Mouse (Mus musculus): Measurements from ENCODE around the gene Car5a. TPM values are rescaled to one million over a fixed set of nuclear protein-coding genes. Genes with fewer than 3 reads are reported as not detected.

Gene Car5a
- total and polyA plus RNA-seq, 3 experiments = not detected

DNA sequence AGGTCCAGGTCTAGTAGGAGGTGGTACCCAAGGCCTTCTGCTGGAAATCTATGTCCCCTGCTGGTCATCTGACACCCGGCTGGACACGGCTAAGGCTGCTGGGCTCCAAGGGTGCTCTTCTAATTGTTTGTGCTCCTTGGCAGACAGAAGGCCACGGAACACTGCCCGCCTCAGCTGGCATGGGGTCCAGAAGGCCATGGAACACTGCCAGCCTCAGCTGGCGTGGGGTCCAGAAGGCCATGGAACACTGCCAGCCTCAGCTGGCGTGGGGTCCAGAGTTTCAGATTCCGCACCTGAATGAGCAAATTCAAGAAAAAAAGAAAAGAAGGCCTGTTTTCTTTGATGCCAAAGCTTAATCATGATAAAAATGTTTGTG, 36.8 kb upstream of the Car5a start:
- Histone ChIP-seq H3K27ac (no peak overlapping the region), H3K79me2 (replicated peaks; ENCODE audit: control insufficient read depth, insufficient read depth, low read length) (no peaks in the 10 kb centered on the region), H3K4me1 (ENCODE audit: control insufficient read depth, insufficient read depth, low read length) (no peaks in the 10 kb centered on the region; the same call in 1 of the 2 replicates), H3K9ac (ENCODE audit: low read depth, low read length) (no peak overlapping the region), H3K4me3 (no peak overlapping the region), H3K27me3 (ENCODE audit: control insufficient read depth, insufficient read depth, low read length) (no peaks in the 10 kb centered on the region), H3K36me3 (ENCODE audit: control insufficient read depth, insufficient read depth, low read length) (no peaks in the 10 kb centered on the region)
- no peak for DNase-seq
- TF ChIP-seq POLR2A (IDR thresholded peaks at IDR 0.05; ENCODE audit: insufficient read depth, low read depth, low read length) = no peak
- TF ChIP-seq EP300 (IDR thresholded peaks at IDR 0.05; ENCODE audit: insufficient read depth, low read depth, low read length) = no peak
- no peak for TF ChIP-seq CTCF (IDR thresholded peaks at IDR 0.05)
- 75% methylated on average over 7 of the region's 7 CpGs for WGBS
- intact Hi-C loops (cut with DNase I) = no loop called here

DNA sequence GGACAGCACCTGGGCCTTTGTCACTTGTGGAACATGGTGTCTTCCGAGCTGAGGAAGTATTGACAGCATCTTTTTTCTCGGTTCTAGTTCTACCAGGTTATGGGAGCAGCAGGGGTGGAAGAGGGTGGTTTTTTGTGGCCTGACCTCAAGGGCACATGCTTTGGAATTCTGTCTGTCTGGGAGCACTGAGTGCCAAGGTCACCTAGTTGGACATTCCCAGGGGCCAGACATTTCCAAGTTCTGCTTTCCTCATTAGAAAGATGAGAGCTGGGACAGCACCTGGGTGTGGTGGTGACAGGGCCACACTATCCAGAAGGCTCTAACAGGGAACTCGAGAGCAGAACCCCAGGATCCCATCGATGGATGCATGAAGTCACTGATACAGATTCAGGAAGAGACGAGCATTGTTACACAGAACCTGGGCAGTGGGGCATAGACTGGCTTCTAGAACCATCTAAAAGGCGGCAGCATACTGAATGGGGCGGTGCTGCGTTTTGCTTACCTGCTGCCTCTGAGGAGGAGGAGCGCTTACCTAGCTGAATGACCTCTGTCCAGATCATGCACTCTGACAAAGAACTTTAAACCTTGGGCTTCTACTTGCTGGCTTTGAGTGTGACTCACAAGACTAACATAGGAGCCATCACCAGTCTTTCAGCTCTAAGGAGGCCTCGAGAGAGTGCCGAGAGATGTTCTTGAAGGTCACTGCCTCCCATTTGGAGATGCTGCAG, 36.3 kb upstream of the Car5a start:
- Histone ChIP-seq H3K27ac (no peak overlapping the region), H3K4me3 (no peak overlapping the region), H3K9ac (ENCODE audit: low read depth, low read length) (no peak overlapping the region), H3K4me1 (ENCODE audit: control insufficient read depth, insufficient read depth, low read length) (no peaks in the 10 kb centered on the region; the same call in 1 of the 2 replicates), H3K79me2 (replicated peaks; ENCODE audit: control insufficient read depth, insufficient read depth, low read length) (no peaks in the 10 kb centered on the region), H3K36me3 (ENCODE audit: control insufficient read depth, insufficient read depth, low read length) (no peaks in the 10 kb centered on the region), H3K27me3 (ENCODE audit: control insufficient read depth, insufficient read depth, low read length) (no peaks in the 10 kb centered on the region)
- TF ChIP-seq CTCF (IDR thresholded peaks at IDR 0.05) = no peak
- TF ChIP-seq POLR2A (IDR thresholded peaks at IDR 0.05; ENCODE audit: insufficient read depth, low read depth, low read length) = no peak
- TF ChIP-seq EP300 (IDR thresholded peaks at IDR 0.05; ENCODE audit: insufficient read depth, low read depth, low read length) = no peak
- 85% methylated on average over 11 of the region's 11 CpGs for WGBS
- intact Hi-C loops (cut with DNase I) = no loop called here
- DNase-seq = no peak

DNA sequence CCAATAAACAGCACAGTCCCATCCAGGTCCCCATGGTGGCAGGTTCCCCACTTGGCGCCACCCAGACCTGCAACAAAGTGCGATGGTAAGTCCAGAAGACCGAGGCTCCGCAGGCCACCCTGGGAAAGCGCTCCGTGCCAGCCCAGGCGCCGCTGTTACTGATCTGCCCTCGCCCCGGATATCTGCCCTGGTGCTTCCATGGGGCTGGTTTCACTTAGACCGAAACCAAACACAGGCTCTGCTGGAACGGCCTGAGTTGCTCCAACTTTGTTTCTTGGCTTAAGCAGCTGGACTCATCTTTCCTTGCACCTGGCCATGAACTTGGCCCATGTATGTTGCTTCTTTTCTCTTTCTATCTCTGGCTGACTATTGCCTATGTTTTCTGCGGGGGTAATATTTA, 34.0 kb upstream of the Car5a start:
- 97% methylated on average over 13 of the region's 13 CpGs for WGBS
- TF ChIP-seq EP300 (IDR thresholded peaks at IDR 0.05; ENCODE audit: insufficient read depth, low read depth, low read length) = no peak
- no peak for TF ChIP-seq CTCF (IDR thresholded peaks at IDR 0.05)
- no peaks in the 10 kb centered on the region for H3K79me2 ChIP-seq (replicated peaks; ENCODE audit: control insufficient read depth, insufficient read depth, low read length)
- no peak overlapping the region for H3K27ac ChIP-seq
- no peaks in the 10 kb centered on the region; the same call in 1 of the 2 replicates for H3K4me1 ChIP-seq (ENCODE audit: control insufficient read depth, insufficient read depth, low read length)
- no peak for DNase-seq
- no peak overlapping the region for H3K9ac ChIP-seq (ENCODE audit: low read depth, low read length)
- intact Hi-C loops (cut with DNase I) = loop anchor here (2.0 to 10.0 kb wide), 4 partner anchors 160 to 356 kb away; no protein-coding TSS in a partner anchor
- no peaks in the 10 kb centered on the region for H3K27me3 ChIP-seq (ENCODE audit: control insufficient read depth, insufficient read depth, low read length)
- no peak overlapping the region for H3K4me3 ChIP-seq
- no peaks in the 10 kb centered on the region for H3K36me3 ChIP-seq (ENCODE audit: control insufficient read depth, insufficient read depth, low read length)

DNA sequence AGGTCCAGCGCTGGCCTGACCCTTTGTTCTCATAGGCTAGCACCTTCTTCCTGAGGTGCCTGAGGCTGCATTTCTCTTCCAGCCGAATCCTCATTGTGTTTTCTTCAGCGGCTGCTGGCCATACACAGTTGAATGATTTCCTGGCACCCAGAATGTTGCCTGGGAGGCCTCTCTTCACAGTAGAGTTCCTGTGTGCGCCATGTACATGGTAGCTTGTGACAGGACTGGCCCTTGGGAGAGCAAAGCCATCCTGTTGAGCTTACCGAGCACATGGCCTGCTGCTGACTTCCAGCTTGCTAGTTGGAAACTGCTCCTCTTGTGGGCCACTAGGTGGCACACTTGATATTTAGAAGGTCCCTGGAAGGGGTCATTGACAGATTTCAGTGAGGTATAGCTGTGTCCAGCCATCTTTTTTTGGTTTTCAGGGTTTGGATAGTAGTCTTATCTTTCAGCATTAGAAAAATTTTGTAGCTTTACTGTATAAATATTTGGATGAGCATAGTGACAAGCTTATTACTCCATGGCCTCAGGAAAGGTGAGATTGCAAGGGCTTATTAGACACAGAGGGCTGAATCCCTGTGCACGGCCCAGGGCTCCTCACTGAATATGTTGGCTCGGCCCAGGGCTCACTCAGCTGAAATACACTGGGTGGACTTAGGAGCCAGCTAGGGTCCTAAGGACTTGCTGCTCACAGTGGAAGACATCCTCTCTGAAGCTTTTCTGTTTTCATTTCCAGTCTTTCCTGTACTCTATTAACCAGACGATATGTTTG, 33.3 kb upstream of the Car5a start:
- WGBS = 62% methylated on average over 8 of the region's 8 CpGs
- TF ChIP-seq POLR2A (IDR thresholded peaks at IDR 0.05; ENCODE audit: insufficient read depth, low read depth, low read length) (no peak), CTCF (IDR thresholded peaks at IDR 0.05) (peak; percentile 92), EP300 (IDR thresholded peaks at IDR 0.05; ENCODE audit: insufficient read depth, low read depth, low read length) (peak; percentile 69; the same call in 1 of the 2 replicates)
- intact Hi-C loops (cut with DNase I) = loop anchor here (2.0 to 10.0 kb wide), 4 partner anchors 161 to 357 kb away; no protein-coding TSS in a partner anchor
- Histone ChIP-seq H3K79me2 (replicated peaks; ENCODE audit: control insufficient read depth, insufficient read depth, low read length) (no peaks in the 10 kb centered on the region), H3K27ac (no peak overlapping the region), H3K4me3 (no peak overlapping the region), H3K27me3 (ENCODE audit: control insufficient read depth, insufficient read depth, low read length) (no peaks in the 10 kb centered on the region), H3K9ac (ENCODE audit: low read depth, low read length) (no peak overlapping the region), H3K36me3 (ENCODE audit: control insufficient read depth, insufficient read depth, low read length) (no peaks in the 10 kb centered on the region), H3K4me1 (ENCODE audit: control insufficient read depth, insufficient read depth, low read length) (no peaks in the 10 kb centered on the region; the same call in 1 of the 2 replicates)
- DNase-seq = no peak

DNA sequence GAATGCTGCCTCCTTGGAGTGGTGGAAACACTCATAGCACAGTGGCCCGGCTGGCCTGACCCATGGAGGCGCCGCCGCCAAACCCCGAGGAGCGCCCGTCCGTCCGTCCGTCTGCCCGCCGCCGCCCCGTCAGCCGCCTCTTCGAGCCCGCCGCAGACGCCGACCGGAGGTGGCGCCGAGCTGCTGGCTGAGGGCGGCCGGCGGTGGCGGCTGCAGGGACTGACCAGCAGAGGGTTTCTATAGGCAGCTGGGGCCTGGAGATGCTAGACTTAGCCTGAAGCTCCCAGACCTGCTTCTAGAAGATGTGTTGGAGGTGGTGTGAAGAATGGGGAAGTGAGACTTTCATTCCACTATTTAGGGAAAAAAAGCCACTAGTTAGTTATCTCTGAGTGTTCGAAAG, 29.2 kb upstream of the Car5a start:
- DNase-seq = no peak
- no peaks in the 10 kb centered on the region for H3K36me3 ChIP-seq (ENCODE audit: control insufficient read depth, insufficient read depth, low read length)
- no peak overlapping the region for H3K9ac ChIP-seq (ENCODE audit: low read depth, low read length)
- intact Hi-C loops (cut with DNase I) = loop anchor here (10.0 kb wide), 1 partner anchor 361 kb away; no protein-coding TSS in a partner anchor
- 97% methylated on average over 28 of the region's 28 CpGs for WGBS
- H3K27me3 ChIP-seq (ENCODE audit: control insufficient read depth, insufficient read depth, low read length) = no peaks in the 10 kb centered on the region
- peaks cover 2% of the 10 kb centered on the region; the same call in 1 of the 2 replicates for H3K79me2 ChIP-seq (replicated peaks; ENCODE audit: control insufficient read depth, insufficient read depth, low read length)
- TF ChIP-seq POLR2A (IDR thresholded peaks at IDR 0.05; ENCODE audit: insufficient read depth, low read depth, low read length) (no peak), EP300 (IDR thresholded peaks at IDR 0.05; ENCODE audit: insufficient read depth, low read depth, low read length) (no peak), CTCF (IDR thresholded peaks at IDR 0.05) (no peak)
- H3K4me1 ChIP-seq (ENCODE audit: control insufficient read depth, insufficient read depth, low read length) = no peaks in the 10 kb centered on the region; the same call in 1 of the 2 replicates
- no peak overlapping the region for H3K27ac ChIP-seq
- H3K4me3 ChIP-seq = no peak overlapping the region

Measured in heart, adult 2 months (tissue).